Mouse (Mus musculus) cerebellum, adult 2 months (tissue): ENCODE data around the gene Bmp2k. TPM values are rescaled to one million over a fixed set of nuclear protein-coding genes. Genes with fewer than 3 reads are reported as not detected.

ENCODE experiments used
- DNase-seq, 2 experiments: peaks; one replicate each; pipeline ENCODE4 v3.0.0; 2021
- H3K27ac ChIP-seq: fragments of 200-500 bp; 2 replicates; pipeline ENCODE4 v1.5.1; 2012; ENCODE audit warnings: low read length, control low read depth, inconsistent platforms; ENCODE audit not compliant: insufficient read depth
- H3K27me3 ChIP-seq: fragments of 200-500 bp; 2 replicates; pipeline ENCODE4 v1.6.1; 2012; ENCODE audit warnings: inconsistent platforms, mild to moderate bottlenecking, low read length, moderate library complexity; ENCODE audit not compliant: control insufficient read depth, insufficient read depth
- H3K4me1 ChIP-seq: fragments of 200-500 bp; 2 replicates; pipeline ENCODE4 v1.6.1; 2011; ENCODE audit warnings: low read length; ENCODE audit not compliant: control insufficient read depth, insufficient read depth
- H3K4me3 ChIP-seq: fragments of 200-500 bp; replicated peaks from 2 replicates; pipeline ENCODE3; 2011; ENCODE audit warnings: mild to moderate bottlenecking, low read depth, low read length, control low read depth; ENCODE audit not compliant: insufficient read depth
- CTCF ChIP-seq: fragments of 200-500 bp; IDR thresholded peaks from 2 replicates; pipeline ENCODE4 v1.5.1; 2011; ENCODE audit warnings: low read depth, mild to moderate bottlenecking, control low read depth, low read length, moderate library complexity, borderline replicate concordance; ENCODE audit not compliant: insufficient read depth
- POLR2A ChIP-seq: fragments of 200-500 bp; IDR thresholded peaks from 2 replicates; pipeline ENCODE4 v1.6.1; 2011; ENCODE audit warnings: low read length, control low read depth, borderline replicate concordance; ENCODE audit not compliant: insufficient read depth
- WGBS: fragments of 180-500 bp; shearing (Covaris S2); methylation state at CpG from one replicate; pipeline ENCODE4 v1.1.7; 2018; 5-methylcytosine and 5-hydroxymethylcytosine counted together
- polyA plus RNA-seq: library from polyadenylated mRNA; depleted of rRNA; stranded (reverse); fragments of >200 nt; gene quantifications from 2 replicates; pipeline ENCODE4 v1.2.3, GENCODE M21; 2012

Bmp2k gene
- polyA plus RNA-seq, 1 experiment = 11.4 TPM

- no peaks in the 10 kb centered on the region for H3K4me1 ChIP-seq
- no peak overlapping the region for H3K4me3 ChIP-seq
- H3K27me3 ChIP-seq = no peaks in the 10 kb centered on the region
- 90% methylated on average over 12 of the region's 12 CpGs for WGBS
- no peak for DNase-seq
- no peak overlapping the region for H3K27ac ChIP-seq
- no peak for TF ChIP-seq POLR2A
- no peak for TF ChIP-seq CTCF
These were observed 59.4 kb downstream of the Bmp2k start for GRCm38 (mm10) chr5:97056791-97057450.

GRCm38 (mm10) chr5:97060864-97061263 is 63.4 kb downstream of the Bmp2k start:
- no peak for DNase-seq
- WGBS = 65% methylated on average over 3 of the region's 3 CpGs
- no peak overlapping the region for H3K4me3 ChIP-seq
- H3K27me3 ChIP-seq = no peaks in the 10 kb centered on the region
- no peak overlapping the region for H3K27ac ChIP-seq
- TF ChIP-seq POLR2A (no peak), CTCF (no peak)
- H3K4me1 ChIP-seq = no peaks in the 10 kb centered on the region

GRCm38 (mm10) chr5:97062041-97062440 is 64.6 kb downstream of the Bmp2k start:
- Histone ChIP-seq H3K4me1 (no peaks in the 10 kb centered on the region), H3K27me3 (no peaks in the 10 kb centered on the region), H3K4me3 (no peak overlapping the region), H3K27ac (no peak overlapping the region)
- TF ChIP-seq CTCF = no peak
- no peak for TF ChIP-seq POLR2A
- WGBS = 93% methylated on average over 1 of the region's 1 CpGs
- no peak for DNase-seq

- H3K27ac ChIP-seq = no peak overlapping the region
- TF ChIP-seq CTCF = no peak
- TF ChIP-seq POLR2A = no peak
- no peaks in the 10 kb centered on the region for H3K4me1 ChIP-seq
- DNase-seq = no peak
- no peak overlapping the region for H3K4me3 ChIP-seq
- H3K27me3 ChIP-seq = no peaks in the 10 kb centered on the region
- 89% methylated on average over 4 of the region's 4 CpGs for WGBS
These were observed 68.3 kb downstream of the Bmp2k start for GRCm38 (mm10) chr5:97065746-97066145.

- Histone ChIP-seq H3K4me1 (no peaks in the 10 kb centered on the region), H3K27ac (no peak overlapping the region), H3K27me3 (no peaks in the 10 kb centered on the region), H3K4me3 (no peak overlapping the region)
- DNase-seq = no peak
- 92% methylated on average over 11 of the region's 11 CpGs for WGBS
- TF ChIP-seq CTCF (no peak), POLR2A (no peak)
These were observed 78.1 kb downstream of the Bmp2k start for GRCm38 (mm10) chr5:97075476-97076151.

- 92% methylated on average over 5 of the region's 5 CpGs for WGBS
- Histone ChIP-seq H3K4me1 (no peaks in the 10 kb centered on the region), H3K27me3 (no peaks in the 10 kb centered on the region), H3K4me3 (no peak overlapping the region), H3K27ac (no peak overlapping the region)
- DNase-seq = no peak
- no peak for TF ChIP-seq CTCF
- no peak for TF ChIP-seq POLR2A
These were observed 78.7 kb downstream of the Bmp2k start for GRCm38 (mm10) chr5:97076167-97076566.

- 61% methylated on average over 7 of the region's 7 CpGs for WGBS
These were observed 80.2 kb downstream of the Bmp2k start for GRCm38 (mm10) chr5:97077676-97078075.

GRCm38 (mm10) chr5:97078641-97079040 is 81.2 kb downstream of the Bmp2k start:
- 66% methylated on average over 5 of the region's 5 CpGs for WGBS
- Histone ChIP-seq H3K27me3 (no peaks in the 10 kb centered on the region), H3K4me3 (no peak overlapping the region), H3K27ac (no peak overlapping the region), H3K4me1 (no peaks in the 10 kb centered on the region)
- TF ChIP-seq POLR2A = no peak
- no peak for TF ChIP-seq CTCF
- no peak for DNase-seq

More at GRCm38 (mm10) chr5:97077676-97078075, 80.2 kb downstream of the Bmp2k start:
- no peak for DNase-seq
- no peak overlapping the region for H3K4me3 ChIP-seq
- no peak overlapping the region for H3K27ac ChIP-seq
- no peaks in the 10 kb centered on the region for H3K4me1 ChIP-seq
- no peaks in the 10 kb centered on the region for H3K27me3 ChIP-seq
- TF ChIP-seq POLR2A = no peak
- no peak for TF ChIP-seq CTCF
